Mouse (Mus musculus): ENCODE measurements around the gene Tctn3.

Tctn3 gene

GRCm38 (mm10) chr19:40553849-40554248, 58.2 kb downstream of the Tctn3 start:
- DNase-seq: no peak

- no peak for DNase-seq
Observed at GRCm38 (mm10) chr19:40553014-40553789, 58.8 kb downstream of the Tctn3 start.

- no peak for DNase-seq
Observed at GRCm38 (mm10) chr19:40549516-40550135, 62.4 kb downstream of the Tctn3 start.

- DNase-seq: no peak
Observed at GRCm38 (mm10) chr19:40548796-40549515, 63.1 kb downstream of the Tctn3 start.

- DNase-seq: no peak
Observed at GRCm38 (mm10) chr19:40548386-40548785, 63.6 kb downstream of the Tctn3 start.
